Mouse (Mus musculus) G1E (cell line): ENCODE measurements at regions not wholly inside any gene's neighbourhood (a gene's known extent, or its start where the extent isn't known, plus 50 kb on each side); places are given as distances from the start of the nearest gene placed in this dataset.

Experiments
- CTCF ChIP-seq: IDR thresholded peaks from 2 replicates; pipeline ENCODE4 v1.5.1; 2012; ENCODE audit warnings: low read depth, low read length, inconsistent platforms, mixed read lengths
- GATA1 ChIP-seq: IDR thresholded peaks from 2 replicates; pipeline ENCODE4 v1.6.1; 2012; ENCODE audit warnings: borderline replicate concordance, low read length, inconsistent platforms, mixed read lengths

DNA sequence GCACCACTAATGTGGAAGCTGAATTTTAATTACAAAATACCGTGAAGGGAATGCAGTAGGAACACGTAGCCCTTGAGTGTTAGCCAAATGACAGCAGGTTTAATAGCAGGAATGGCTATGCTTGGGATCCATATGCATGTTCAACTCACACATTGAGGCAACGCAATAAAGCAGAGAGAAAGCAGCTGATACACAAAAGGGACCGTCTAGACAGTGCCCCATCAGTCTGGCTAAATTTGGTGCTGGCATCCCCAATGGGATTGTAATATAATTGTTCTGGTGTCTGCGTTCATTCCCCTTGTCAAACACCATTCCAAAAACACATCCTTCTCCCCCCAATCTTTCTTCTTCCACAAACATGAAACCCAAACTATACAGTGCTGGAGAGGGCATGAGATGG is 165.1 kb upstream of the Tmem161b start:
- TF ChIP-seq CTCF, result no peak
- no peak for TF ChIP-seq GATA1
